Mouse (Mus musculus) heart, embryonic 13.5 days (tissue): Measurements from ENCODE around the gene BC017158. TPM values are rescaled to one million over a fixed set of nuclear protein-coding genes. Genes with fewer than 3 reads are reported as not detected.
A peak's percentile ranks its signal among the peaks of the same experiment; 100 is the strongest.

Experiments
- ATAC-seq: fragments of 200-750 bp; cut with Nextera tagmentation; 2 replicates; pipeline ENCODE4 v1.8.0; 2017; ENCODE audit warnings: moderate TSS enrichment; ENCODE audit not compliant: insufficient number of reproducible peaks, low FRiP score, low TSS enrichment; ENCODE audit errors: extremely low read depth
- H3K27ac ChIP-seq: fragments of 300-500 bp; sonication (generic); replicated peaks from 2 replicates; pipeline ENCODE4 v1.5.1; 2015; ENCODE audit warnings: moderate library complexity, mild to moderate bottlenecking, inconsistent platforms
- H3K27me3 ChIP-seq: fragments of 300-500 bp; sonication (generic); replicated peaks from 2 replicates; pipeline ENCODE4 v1.6.1; 2015; ENCODE audit warnings: mild to moderate bottlenecking, inconsistent platforms
- H3K36me3 ChIP-seq: fragments of 300-500 bp; sonication (generic); 2 replicates; pipeline ENCODE4 v1.6.1; 2015; ENCODE audit warnings: mild to moderate bottlenecking, inconsistent platforms
- H3K4me1 ChIP-seq: fragments of 300-500 bp; sonication (generic); 2 replicates; pipeline ENCODE4 v1.6.1; 2015; ENCODE audit warnings: inconsistent platforms
- H3K4me2 ChIP-seq: fragments of 300-500 bp; sonication (generic); 2 replicates; pipeline ENCODE4 v1.6.1; 2015; ENCODE audit warnings: inconsistent platforms, mild to moderate bottlenecking, moderate library complexity
- H3K4me3 ChIP-seq: fragments of 300-500 bp; sonication (generic); 2 replicates; pipeline ENCODE4 v1.5.1; 2015; ENCODE audit warnings: moderate library complexity, mild to moderate bottlenecking, inconsistent platforms
- H3K9ac ChIP-seq: fragments of 300-500 bp; sonication (generic); 2 replicates; pipeline ENCODE4 v1.6.1; 2015; ENCODE audit warnings: inconsistent platforms, mild to moderate bottlenecking, moderate library complexity
- H3K9me3 ChIP-seq: fragments of 300-500 bp; sonication (generic); 2 replicates; pipeline ENCODE4 v1.6.1; 2016; ENCODE audit warnings: inconsistent platforms
- WGBS: fragments of 180-500 bp; shearing (Covaris S2); methylation state at CpG from one replicate; pipeline ENCODE4 v1.1.7; 2015; ENCODE audit warnings: mixed read lengths; 5-methylcytosine and 5-hydroxymethylcytosine counted together
- polyA plus RNA-seq: library from polyadenylated mRNA; unstranded; fragments of >200 nt; fragmentation: Nextera tagmentation; extraction: Ambion mirVana; gene quantifications from 2 replicates; pipeline ENCODE4 v1.2.1, GENCODE M21; 2015

BC017158 gene
- polyA plus RNA-seq, 1 experiment from 2014 or later = 17.3 TPM

DNA sequence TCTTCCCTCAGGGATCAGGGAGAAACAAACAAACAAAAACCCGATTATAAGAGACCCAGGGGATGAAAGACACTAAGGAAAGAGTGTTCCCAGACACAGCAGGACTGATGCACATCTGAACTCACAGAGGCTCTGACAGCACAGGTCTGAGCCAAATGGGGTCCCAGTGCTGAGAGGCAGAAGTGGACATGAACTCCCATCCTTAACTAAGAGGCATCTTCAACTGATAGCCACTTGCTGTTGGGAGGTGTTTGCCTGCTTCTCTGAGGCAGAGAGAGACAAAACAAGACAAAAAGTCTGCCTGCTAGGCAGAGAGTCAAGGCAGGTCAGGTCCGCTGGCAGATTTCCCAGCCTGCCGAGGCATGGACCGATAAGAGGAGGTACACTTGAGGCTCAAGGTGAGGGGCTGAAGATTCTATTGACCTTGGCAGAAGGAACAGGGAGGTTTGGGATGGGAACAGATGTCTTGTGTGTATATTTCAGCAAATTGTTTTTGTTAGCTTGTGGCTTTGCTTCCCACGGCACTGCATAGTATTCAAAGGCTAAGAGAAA, 41.1 kb downstream of the BC017158 start:
- ATAC-seq = no peak
- peak overlapping the region; percentile 37; the same call in 1 of the 2 replicates for H3K4me2 ChIP-seq
- no peaks in the 10 kb centered on the region for H3K27me3 ChIP-seq
- H3K4me3 ChIP-seq = no peak overlapping the region
- H3K27ac ChIP-seq = peak overlapping the region; percentile 41; the same call in 1 of the 2 replicates
- H3K9ac ChIP-seq = peak overlapping the region; percentile 54
- no peaks in the 10 kb centered on the region for H3K9me3 ChIP-seq
- peaks cover 28% of the 10 kb centered on the region for H3K4me1 ChIP-seq
- 18% methylated on average over 5 of the region's 5 CpGs for WGBS
- H3K36me3 ChIP-seq = peaks cover 32% of the 10 kb centered on the region

DNA sequence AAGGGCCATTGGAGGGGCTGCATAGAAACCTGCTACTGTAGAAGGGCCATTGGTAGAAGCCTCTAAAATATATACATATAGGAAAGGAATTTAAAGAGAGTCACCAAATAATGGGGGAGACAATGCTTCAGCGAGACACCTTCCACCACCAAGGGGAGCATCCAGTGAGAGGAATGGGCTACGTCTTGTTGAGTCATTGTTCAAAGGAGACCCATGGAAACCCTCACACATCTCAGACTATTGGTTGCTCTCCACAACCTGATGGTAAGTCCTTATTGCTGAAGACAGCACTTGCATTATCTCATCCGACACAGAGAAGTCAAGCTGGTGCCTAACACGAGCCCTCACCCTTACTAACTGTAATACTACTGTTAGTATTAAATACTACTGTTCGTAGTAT, 42.2 kb downstream of the BC017158 start:
- Histone ChIP-seq H3K27ac (no peak overlapping the region), H3K4me1 (peaks cover 34% of the 10 kb centered on the region), H3K9me3 (no peaks in the 10 kb centered on the region), H3K36me3 (peaks cover 42% of the 10 kb centered on the region), H3K9ac (no peak overlapping the region), H3K4me3 (no peak overlapping the region), H3K4me2 (no peak overlapping the region), H3K27me3 (no peaks in the 10 kb centered on the region)
- 84% methylated on average over 5 of the region's 5 CpGs for WGBS
- no peak for ATAC-seq

DNA sequence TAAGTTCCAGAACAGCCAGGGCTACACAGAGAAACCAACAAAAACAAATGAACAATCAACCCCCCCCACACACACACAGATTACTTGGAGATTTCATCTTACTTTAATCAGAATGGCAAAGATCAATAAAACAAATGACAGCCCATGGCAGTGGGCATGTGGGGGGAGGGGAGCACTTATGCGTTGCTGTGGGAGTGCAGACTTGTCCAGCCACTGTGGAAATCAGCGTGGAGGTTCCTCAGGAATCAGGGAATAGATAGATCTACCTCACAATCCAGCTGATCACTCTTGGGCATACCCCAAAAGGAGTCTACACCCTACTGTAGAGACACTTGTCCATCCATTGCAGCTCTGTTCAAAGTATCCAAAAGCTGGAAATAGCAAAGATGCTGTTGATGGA, 43.0 kb downstream of the BC017158 start:
- H3K27me3 ChIP-seq = no peaks in the 10 kb centered on the region
- WGBS = 50% methylated on average over 2 of the region's 2 CpGs
- H3K9me3 ChIP-seq = no peaks in the 10 kb centered on the region
- ATAC-seq = no peak
- H3K27ac ChIP-seq = no peak overlapping the region
- H3K4me2 ChIP-seq = no peak overlapping the region
- peaks cover 41% of the 10 kb centered on the region for H3K4me1 ChIP-seq
- H3K9ac ChIP-seq = no peak overlapping the region
- no peak overlapping the region for H3K4me3 ChIP-seq
- H3K36me3 ChIP-seq = peaks cover 50% of the 10 kb centered on the region

DNA sequence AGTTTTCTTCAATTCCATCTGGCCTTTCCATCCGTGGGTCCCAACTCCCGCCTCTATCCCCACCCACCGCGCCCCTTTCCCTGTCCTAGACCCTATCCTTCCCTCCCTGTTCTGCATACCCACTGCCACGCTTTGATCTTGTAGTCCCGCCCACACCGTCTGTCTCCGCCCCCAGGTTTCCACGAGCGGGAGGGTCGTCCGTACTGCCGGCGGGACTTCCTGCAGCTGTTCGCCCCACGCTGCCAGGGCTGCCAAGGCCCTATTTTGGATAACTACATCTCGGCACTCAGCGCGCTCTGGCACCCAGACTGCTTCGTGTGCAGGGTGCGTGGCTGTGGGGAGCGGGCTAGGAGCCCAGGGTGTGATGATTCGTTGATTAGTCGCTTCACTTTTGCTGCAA, 45.4 kb downstream of the BC017158 start:
- Histone ChIP-seq H3K9ac (no peak overlapping the region), H3K36me3 (peaks cover 69% of the 10 kb centered on the region), H3K4me2 (no peak overlapping the region), H3K4me1 (peaks cover 56% of the 10 kb centered on the region), H3K27ac (no peak overlapping the region), H3K9me3 (no peaks in the 10 kb centered on the region), H3K4me3 (no peak overlapping the region), H3K27me3 (no peaks in the 10 kb centered on the region)
- no peak for ATAC-seq
- WGBS = 40% methylated on average over 24 of the region's 24 CpGs

DNA sequence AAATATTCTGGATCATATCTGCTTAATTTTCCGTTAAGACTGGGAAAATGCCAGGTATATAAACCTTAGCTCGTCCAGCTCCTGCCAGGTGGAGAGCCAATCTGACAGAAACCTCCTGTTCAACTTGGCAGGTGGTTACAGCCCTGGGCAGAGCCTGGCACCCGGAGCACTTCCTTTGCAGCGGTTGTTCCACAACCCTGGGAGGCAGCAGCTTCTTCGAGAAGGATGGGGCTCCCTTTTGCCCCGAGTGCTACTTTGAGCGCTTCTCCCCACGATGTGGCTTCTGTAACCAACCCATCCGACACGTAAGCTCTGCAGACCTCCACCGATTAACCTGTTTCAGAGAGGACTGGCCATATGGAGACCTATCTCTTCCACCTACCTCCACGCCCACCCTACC, 46.0 kb downstream of the BC017158 start:
- Histone ChIP-seq H3K36me3 (peaks cover 69% of the 10 kb centered on the region), H3K9ac (0 out of 2 replicates have a peak overlapping the region, but pooled peaks have one; percentile 40), H3K27me3 (no peaks in the 10 kb centered on the region), H3K9me3 (no peaks in the 10 kb centered on the region), H3K4me2 (no peak overlapping the region), H3K4me1 (peaks cover 51% of the 10 kb centered on the region), H3K27ac (no peak overlapping the region), H3K4me3 (no peak overlapping the region)
- no peak for ATAC-seq
- WGBS = 66% methylated on average over 12 of the region's 12 CpGs

DNA sequence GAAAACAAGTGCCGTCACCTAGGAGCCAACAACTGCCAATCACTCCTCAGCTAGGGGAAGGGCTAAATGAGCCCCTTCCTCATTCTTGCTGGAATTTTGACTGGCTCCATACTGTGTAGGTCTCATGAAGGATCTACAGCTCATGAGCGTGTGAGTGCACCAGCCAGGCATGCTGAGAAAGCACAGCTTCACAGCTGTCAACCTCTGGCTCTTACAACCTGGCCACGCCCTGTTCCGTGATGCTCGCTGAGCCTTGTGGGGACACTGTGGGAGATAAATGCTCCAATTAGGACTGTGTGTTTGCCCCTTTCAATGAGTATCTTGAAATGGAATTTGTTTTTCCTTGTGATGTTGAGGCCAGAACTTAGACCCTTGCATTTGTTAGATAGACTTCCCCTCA, 48.0 kb downstream of the BC017158 start:
- Histone ChIP-seq H3K27ac (no peak overlapping the region), H3K27me3 (no peaks in the 10 kb centered on the region), H3K4me1 (peaks cover 51% of the 10 kb centered on the region), H3K4me3 (no peak overlapping the region), H3K36me3 (peaks cover 71% of the 10 kb centered on the region), H3K9me3 (no peaks in the 10 kb centered on the region), H3K4me2 (no peak overlapping the region), H3K9ac (no peak overlapping the region)
- ATAC-seq = no peak
- WGBS = 79% methylated on average over 5 of the region's 5 CpGs

DNA sequence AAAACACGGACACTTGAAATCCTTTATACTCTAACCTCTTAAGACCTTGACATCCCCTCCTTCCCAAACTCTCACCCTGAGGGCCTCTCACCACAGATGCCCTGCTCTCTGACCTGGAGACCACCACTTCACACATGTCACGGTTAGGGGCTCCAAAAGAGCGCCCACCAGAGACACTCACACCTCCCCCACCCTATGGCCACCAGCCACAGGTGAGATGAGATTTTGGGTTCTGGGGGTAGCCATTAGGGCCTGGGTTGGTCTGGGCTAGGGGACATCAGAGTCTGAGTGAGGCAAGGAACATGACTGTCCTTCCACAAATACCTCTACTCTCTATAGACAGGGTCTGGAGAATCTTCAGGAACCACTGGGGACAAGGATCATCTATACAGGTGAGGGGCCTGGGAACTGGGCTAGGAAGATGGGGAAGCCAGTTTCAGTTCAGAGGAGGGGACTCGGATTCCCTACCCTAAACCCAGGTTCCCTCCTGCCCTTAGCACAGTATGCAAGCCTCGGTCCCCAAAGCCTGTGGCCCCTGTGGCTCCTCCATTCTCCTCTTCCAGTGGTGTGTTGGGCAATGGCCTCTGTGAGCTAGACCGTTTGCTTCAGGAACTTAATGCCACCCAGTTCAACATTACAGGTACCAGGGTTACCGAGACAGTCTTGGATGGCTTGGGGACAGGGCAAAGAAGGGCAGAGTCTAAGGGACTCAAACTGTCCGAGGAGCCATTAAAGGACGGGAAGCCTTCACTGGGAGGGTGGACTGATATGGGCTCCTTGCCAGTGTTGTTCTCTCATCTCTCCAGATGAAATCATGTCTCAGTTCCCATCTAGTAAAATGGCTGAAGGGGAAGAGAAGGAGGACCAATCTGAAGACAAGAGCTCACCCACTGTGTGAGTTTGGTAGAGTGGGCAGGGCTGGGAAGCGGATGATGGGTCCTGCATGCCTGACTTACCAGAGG, 49.6 kb downstream of the BC017158 start:
- H3K27ac ChIP-seq = no peak overlapping the region
- H3K4me2 ChIP-seq = peak overlapping the region; percentile 80
- H3K4me1 ChIP-seq = peaks cover 51% of the 10 kb centered on the region
- peak overlapping the region; percentile 79 for H3K4me3 ChIP-seq
- H3K36me3 ChIP-seq = peaks cover 67% of the 10 kb centered on the region
- ATAC-seq = no peak
- H3K9ac ChIP-seq = peak overlapping the region; percentile 91
- H3K9me3 ChIP-seq = no peaks in the 10 kb centered on the region
- H3K27me3 ChIP-seq = no peaks in the 10 kb centered on the region
- WGBS = 70% methylated on average over 10 of the region's 10 CpGs

DNA sequence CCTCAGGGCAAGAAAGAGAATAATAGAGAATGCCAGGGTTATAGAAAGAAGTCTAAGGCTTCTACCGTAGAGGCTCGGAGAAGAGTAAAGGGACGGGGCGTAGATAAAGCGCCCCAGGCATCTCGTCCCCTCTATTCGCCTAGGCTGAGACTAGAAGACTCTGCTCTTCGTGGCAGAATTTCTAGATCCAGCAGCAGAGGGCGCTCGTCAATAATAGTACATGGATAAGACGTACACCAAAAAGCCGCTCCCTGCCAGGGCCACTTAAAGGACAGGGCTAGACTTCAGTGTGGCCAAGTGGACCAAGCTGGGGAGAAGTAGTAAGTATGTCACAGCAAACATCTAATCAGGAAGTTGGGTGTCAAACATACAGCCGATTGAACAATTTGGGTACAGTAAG, 50.5 kb downstream of the BC017158 start:
- H3K27ac ChIP-seq = peak overlapping the region; percentile 98
- H3K4me1 ChIP-seq = peaks cover 51% of the 10 kb centered on the region
- H3K27me3 ChIP-seq = no peaks in the 10 kb centered on the region
- H3K9ac ChIP-seq = peak overlapping the region; percentile 91
- H3K4me2 ChIP-seq = peak overlapping the region; percentile 80
- H3K9me3 ChIP-seq = no peaks in the 10 kb centered on the region
- under 1% methylated on average over 13 of the region's 13 CpGs for WGBS
- H3K4me3 ChIP-seq = peak overlapping the region; percentile 79
- H3K36me3 ChIP-seq = peaks cover 67% of the 10 kb centered on the region
- peak; percentile 60 for ATAC-seq

DNA sequence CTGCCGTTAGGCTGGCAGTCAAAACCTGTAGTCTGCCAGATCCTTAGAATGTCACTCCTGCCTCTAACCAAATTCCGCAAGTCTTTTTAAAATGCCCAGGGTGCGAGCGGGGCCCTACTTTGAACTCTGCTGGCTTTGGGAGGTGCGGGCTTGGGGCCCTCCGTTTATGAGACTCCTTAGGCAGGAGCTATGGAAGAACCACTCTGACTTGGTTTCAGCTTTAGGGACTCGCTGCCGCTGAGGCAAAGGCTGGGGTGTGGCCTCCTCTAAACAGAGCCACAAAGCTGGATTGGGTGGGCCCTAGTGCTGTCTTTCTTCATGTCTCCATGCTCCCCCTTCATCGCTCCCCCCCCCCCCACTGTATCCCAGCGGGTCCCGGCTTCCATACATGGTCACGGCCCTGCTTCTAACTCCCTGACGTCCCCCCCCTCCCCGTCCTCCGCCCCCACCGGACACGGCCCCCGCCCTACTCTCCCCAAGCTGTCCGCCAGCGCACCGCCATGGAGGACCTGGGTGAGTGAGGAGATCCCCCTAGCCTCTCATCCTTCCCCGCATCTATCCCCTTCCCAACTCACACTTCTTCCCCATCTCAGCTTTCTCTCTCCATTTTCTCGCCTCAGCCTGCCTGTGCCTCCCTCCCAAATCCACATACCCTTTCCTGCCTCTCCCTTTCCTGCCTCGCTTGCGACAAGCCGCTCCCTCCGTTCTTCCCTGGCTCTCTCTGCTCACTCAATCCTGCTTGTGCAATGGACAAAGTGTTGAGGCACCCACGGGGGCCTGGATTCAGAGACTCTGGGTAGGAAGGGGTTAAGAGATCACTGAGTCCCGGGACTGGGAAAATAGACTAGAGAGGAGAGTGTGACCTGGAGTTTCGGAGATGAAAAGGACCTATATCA, 51.2 kb downstream of the BC017158 start, which contains the start of gene Tgfb1i1:
Tgfb1i1 (plus strand) TSS at position 317 of the 896 bp plus-strand sequence.
- peaks cover 67% of the 10 kb centered on the region for H3K36me3 ChIP-seq
- peak within 1 kb of the TSS; percentile 91 for H3K9ac ChIP-seq
- peak; percentile 86 for ATAC-seq
- H3K4me1 ChIP-seq = peaks cover 45% of the 10 kb centered on the region
- WGBS = 2% methylated on average over 26 of the region's 30 CpGs
- peak within 1 kb of the TSS; percentile 79 for H3K4me3 ChIP-seq
- H3K4me2 ChIP-seq = peak within 1 kb of the TSS; percentile 80
- no peaks in the 10 kb centered on the region for H3K27me3 ChIP-seq
- peak within 1 kb of the TSS; percentile 98 for H3K27ac ChIP-seq
- H3K9me3 ChIP-seq = no peaks in the 10 kb centered on the region

DNA sequence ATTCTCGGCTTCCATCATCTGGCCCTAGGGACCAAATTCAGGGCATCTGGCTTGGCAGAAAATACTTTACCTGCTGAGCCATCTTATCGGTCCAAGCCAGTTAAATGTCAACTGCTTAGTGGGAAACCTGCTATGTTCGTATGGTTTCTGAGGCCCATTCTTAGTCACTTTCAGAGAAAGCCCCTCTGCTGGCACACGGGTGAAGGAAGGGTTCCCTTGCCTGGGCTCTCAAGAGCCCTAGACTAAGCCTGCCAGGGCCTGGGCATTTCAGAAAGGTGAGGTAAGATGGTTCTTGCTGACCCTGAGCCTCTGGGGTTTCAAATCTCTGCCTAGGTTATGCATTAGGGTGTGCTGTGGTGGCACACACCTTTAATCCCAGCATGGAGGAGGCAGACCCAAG, 52.4 kb downstream of the BC017158 start:
- H3K4me2 ChIP-seq = peak overlapping the region; percentile 80; the same call in 1 of the 2 replicates
- peaks cover 68% of the 10 kb centered on the region for H3K36me3 ChIP-seq
- peak overlapping the region; percentile 91 for H3K9ac ChIP-seq
- 84% methylated on average over 4 of the region's 4 CpGs for WGBS
- no peak for ATAC-seq
- no peaks in the 10 kb centered on the region for H3K27me3 ChIP-seq
- H3K4me3 ChIP-seq = peak overlapping the region; percentile 79; the same call in 1 of the 2 replicates
- no peaks in the 10 kb centered on the region for H3K9me3 ChIP-seq
- peak overlapping the region; percentile 98 for H3K27ac ChIP-seq
- peaks cover 43% of the 10 kb centered on the region for H3K4me1 ChIP-seq
